Mouse (Mus musculus) kidney, adult 2 months (tissue): ENCODE data around the gene Dus2.

ENCODE experiments used
- CTCF ChIP-seq: fragments of 200-500 bp; conservative IDR thresholded peaks from 2 replicates; pipeline ENCODE4 v1.5.1; 2011; ENCODE audit warnings: low read depth, mild to moderate bottlenecking, control low read depth, low read length, moderate library complexity, mixed read lengths; ENCODE audit not compliant: insufficient read depth, insufficient read length
- POLR2A ChIP-seq: fragments of 200-500 bp; IDR thresholded peaks from one replicate; pipeline ENCODE4 v1.6.1; 2011; ENCODE audit warnings: low read depth, low read length, control low read depth

- TF ChIP-seq CTCF (no peak; the same call in 1 of the 2 replicates), POLR2A (no peak)
Measured at GRCm38 (mm10) chr8:105981146-105981545, 10.0 kb upstream of the Dus2 start.
